Mouse (Mus musculus): ENCODE results near the gene U90926. TPM values are rescaled to one million over a fixed set of nuclear protein-coding genes. Genes with fewer than 3 reads are reported as not detected.
A peak's percentile ranks its signal among the peaks of the same experiment; 100 is the strongest.

Gene U90926
- polyA plus RNA-seq (2014; fragmentation: Nextera tagmentation; extraction: Ambion mirVana): not detected in 2 replicates

DNA sequence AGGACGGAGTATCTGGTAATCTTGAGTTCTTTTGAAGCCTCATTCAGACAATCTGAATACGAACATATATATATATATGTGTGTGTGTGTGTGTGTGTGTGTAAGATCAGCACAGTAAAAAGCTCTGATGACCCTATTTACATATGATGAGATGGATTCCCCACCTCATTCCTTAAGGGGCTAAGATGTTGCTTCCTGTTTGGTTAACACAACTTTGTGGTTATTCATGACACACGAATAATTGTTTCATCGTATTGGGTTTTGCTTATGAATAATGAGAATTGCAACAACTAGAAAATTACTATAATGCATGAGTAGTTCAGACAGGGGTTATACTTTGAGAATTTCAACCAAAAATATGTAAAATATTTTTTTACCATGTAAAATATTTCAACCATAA, at the start of gene U90926:
TSS of gene U90926 (minus strand) at position 101 of the 400 bp plus-strand sequence.
- no peak within 1 kb of the TSS for H3K9ac ChIP-seq (ENCODE audit: low read length)
- H3K27ac ChIP-seq (ENCODE audit: low read depth): no peak within 1 kb of the TSS
- 92% methylated on average over 4 of the region's 4 CpGs for WGBS
- no peaks in the 10 kb centered on the region for H3K9me3 ChIP-seq (ENCODE audit: control insufficient read depth, low read length)
- no peaks in the 10 kb centered on the region for H3K4me1 ChIP-seq (replicated peaks; ENCODE audit: control insufficient read depth, insufficient read depth, low read length)
- H3K27me3 ChIP-seq (replicated peaks; ENCODE audit: control insufficient read depth, insufficient read depth, low read length): no peaks in the 10 kb centered on the region
- H3K36me3 ChIP-seq (ENCODE audit: control insufficient read depth, insufficient read depth, low read length): no peaks in the 10 kb centered on the region
- no peak for ATAC-seq (replicated peaks; ENCODE audit: low FRiP score, low TSS enrichment, low read depth)
- no peak within 1 kb of the TSS for H3K4me3 ChIP-seq (ENCODE audit: low read depth, low read length)
- no peak for DNase-seq (ENCODE audit: low spot score)
- no peak within 1 kb of the TSS for H3K4me2 ChIP-seq (ENCODE audit: low read length)

GRCm38 (mm10) chr5:92263761-92264359, 48.7 kb upstream of the U90926 start:
- 50% methylated on average over 4 of the region's 4 CpGs for WGBS
- no peak for DNase-seq (ENCODE audit: low spot score)

DNA sequence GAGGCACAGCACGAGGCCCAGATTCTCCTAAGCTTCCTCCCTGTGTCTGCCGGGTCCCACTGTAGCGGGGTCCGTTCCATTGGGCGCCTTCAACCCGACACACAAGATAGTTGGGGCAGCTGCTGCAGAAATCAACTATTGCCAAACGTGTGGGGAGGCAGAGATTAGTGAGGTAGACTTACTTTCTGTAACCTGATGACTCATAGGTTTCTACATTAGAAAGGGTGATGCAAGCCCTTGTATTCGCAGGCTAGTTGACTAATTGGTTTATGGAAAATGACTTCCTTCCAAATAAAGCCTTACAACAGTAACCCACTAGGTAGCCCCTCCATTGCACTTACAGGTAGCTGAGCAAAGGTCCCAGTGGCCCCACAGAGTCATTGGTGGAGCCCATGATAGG, 47.4 kb upstream of the U90926 start:
- Histone ChIP-seq H3K27me3 (replicated peaks; ENCODE audit: control insufficient read depth, insufficient read depth, low read length) (no peaks in the 10 kb centered on the region), H3K36me3 (ENCODE audit: control insufficient read depth, insufficient read depth, low read length) (no peaks in the 10 kb centered on the region), H3K4me1 (replicated peaks; ENCODE audit: control insufficient read depth, insufficient read depth, low read length) (peaks cover 6% of the 10 kb centered on the region), H3K4me2 (ENCODE audit: low read length) (no peak overlapping the region), H3K4me3 (ENCODE audit: low read depth, low read length) (no peak overlapping the region), H3K27ac (ENCODE audit: low read depth) (no peak overlapping the region), H3K9ac (ENCODE audit: low read length) (no peak overlapping the region), H3K9me3 (ENCODE audit: control insufficient read depth, low read length) (no peaks in the 10 kb centered on the region)
- no peak for ATAC-seq (replicated peaks; ENCODE audit: low FRiP score, low TSS enrichment, low read depth)
- 90% methylated on average over 8 of the region's 8 CpGs for WGBS
- DNase-seq (ENCODE audit: low spot score): no peak

More at GRCm38 (mm10) chr5:92263761-92264359, 48.7 kb upstream of the U90926 start:
- ATAC-seq (replicated peaks; ENCODE audit: low FRiP score, low TSS enrichment, low read depth): peak; percentile 47; the same call in 1 of the 2 replicates
- no peaks in the 10 kb centered on the region for H3K9me3 ChIP-seq (ENCODE audit: control insufficient read depth, low read length)
- no peak overlapping the region for H3K4me2 ChIP-seq (ENCODE audit: low read length)
- peaks cover 6% of the 10 kb centered on the region for H3K4me1 ChIP-seq (replicated peaks; ENCODE audit: control insufficient read depth, insufficient read depth, low read length)
- no peak overlapping the region for H3K9ac ChIP-seq (ENCODE audit: low read length)
- H3K27me3 ChIP-seq (replicated peaks; ENCODE audit: control insufficient read depth, insufficient read depth, low read length): no peaks in the 10 kb centered on the region
- H3K4me3 ChIP-seq (ENCODE audit: low read depth, low read length): no peak overlapping the region
- no peaks in the 10 kb centered on the region for H3K36me3 ChIP-seq (ENCODE audit: control insufficient read depth, insufficient read depth, low read length)
- H3K27ac ChIP-seq (ENCODE audit: low read depth): no peak overlapping the region

GRCm38 (mm10) chr5:92256218-92256617, 41.0 kb upstream of the U90926 start, which contains the start of gene Ppef2:
Ppef2 (minus strand) TSS chr5:92256278.
- Histone ChIP-seq H3K36me3 (ENCODE audit: control insufficient read depth, insufficient read depth, low read length) (no peaks in the 10 kb centered on the region), H3K27me3 (replicated peaks; ENCODE audit: control insufficient read depth, insufficient read depth, low read length) (no peaks in the 10 kb centered on the region), H3K4me3 (ENCODE audit: low read depth, low read length) (no peak within 1 kb of the TSS), H3K9ac (ENCODE audit: low read length) (no peak within 1 kb of the TSS), H3K4me1 (replicated peaks; ENCODE audit: control insufficient read depth, insufficient read depth, low read length) (0 out of 2 replicates have a peak, but pooled peaks cover 5% of the 10 kb centered on the region), H3K9me3 (ENCODE audit: control insufficient read depth, low read length) (no peaks in the 10 kb centered on the region), H3K4me2 (ENCODE audit: low read length) (no peak within 1 kb of the TSS), H3K27ac (ENCODE audit: low read depth) (no peak within 1 kb of the TSS)
- 25% methylated on average over 6 of the region's 6 CpGs for WGBS
- no peak for ATAC-seq (replicated peaks; ENCODE audit: low FRiP score, low TSS enrichment, low read depth)
- no peak for DNase-seq (ENCODE audit: low spot score)

DNA sequence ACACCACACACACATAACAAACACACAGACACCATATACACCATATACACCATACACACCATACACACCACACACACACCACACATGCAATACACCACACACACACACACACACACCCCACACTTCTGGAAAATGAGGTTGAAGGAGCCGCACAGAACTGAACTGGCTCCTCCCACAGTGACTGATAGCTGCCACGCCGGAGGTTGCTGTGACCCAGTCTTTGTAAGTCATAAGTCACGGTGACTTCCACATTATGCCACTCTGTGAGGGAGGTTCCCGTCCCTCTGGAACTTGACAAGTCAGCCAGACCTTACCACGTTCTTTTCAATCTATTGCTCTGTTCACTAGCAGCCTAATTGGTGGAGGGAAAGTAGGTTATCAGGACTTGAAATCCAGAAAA, 39.3 kb upstream of the U90926 start:
- Histone ChIP-seq H3K4me2 (ENCODE audit: low read length) (no peak overlapping the region), H3K4me1 (replicated peaks; ENCODE audit: control insufficient read depth, insufficient read depth, low read length) (0 out of 2 replicates have a peak, but pooled peaks cover 5% of the 10 kb centered on the region), H3K36me3 (ENCODE audit: control insufficient read depth, insufficient read depth, low read length) (no peaks in the 10 kb centered on the region), H3K27me3 (replicated peaks; ENCODE audit: control insufficient read depth, insufficient read depth, low read length) (no peaks in the 10 kb centered on the region), H3K4me3 (ENCODE audit: low read depth, low read length) (no peak overlapping the region), H3K9ac (ENCODE audit: low read length) (no peak overlapping the region), H3K9me3 (ENCODE audit: control insufficient read depth, low read length) (0 out of 2 replicates have a peak, but pooled peaks cover 7% of the 10 kb centered on the region), H3K27ac (ENCODE audit: low read depth) (no peak overlapping the region)
- DNase-seq (ENCODE audit: low spot score) (no peak), ATAC-seq (replicated peaks; ENCODE audit: low FRiP score, low TSS enrichment, low read depth) (no peak)
- WGBS: 68% methylated on average over 6 of the region's 6 CpGs

- Histone ChIP-seq H3K9ac (ENCODE audit: low read length) (no peak overlapping the region), H3K4me1 (replicated peaks; ENCODE audit: control insufficient read depth, insufficient read depth, low read length) (0 out of 2 replicates have a peak, but pooled peaks cover 5% of the 10 kb centered on the region), H3K27me3 (replicated peaks; ENCODE audit: control insufficient read depth, insufficient read depth, low read length) (no peaks in the 10 kb centered on the region), H3K27ac (ENCODE audit: low read depth) (no peak overlapping the region), H3K9me3 (ENCODE audit: control insufficient read depth, low read length) (0 out of 2 replicates have a peak, but pooled peaks cover 12% of the 10 kb centered on the region), H3K36me3 (ENCODE audit: control insufficient read depth, insufficient read depth, low read length) (no peaks in the 10 kb centered on the region), H3K4me2 (ENCODE audit: low read length) (no peak overlapping the region), H3K4me3 (ENCODE audit: low read depth, low read length) (no peak overlapping the region)
- no peak for DNase-seq (ENCODE audit: low spot score)
- ATAC-seq (replicated peaks; ENCODE audit: low FRiP score, low TSS enrichment, low read depth): no peak
- WGBS: 24% methylated on average over 18 of the region's 18 CpGs
Measured at GRCm38 (mm10) chr5:92252797-92253343, 37.7 kb upstream of the U90926 start.

GRCm38 (mm10) chr5:92252031-92252430, 36.8 kb upstream of the U90926 start:
- H3K4me1 ChIP-seq (replicated peaks; ENCODE audit: control insufficient read depth, insufficient read depth, low read length): 0 out of 2 replicates have a peak, but pooled peaks cover 5% of the 10 kb centered on the region
- ATAC-seq (replicated peaks; ENCODE audit: low FRiP score, low TSS enrichment, low read depth) (no peak), DNase-seq (ENCODE audit: low spot score) (no peak)
- H3K9me3 ChIP-seq (ENCODE audit: control insufficient read depth, low read length): 0 out of 2 replicates have a peak, but pooled peaks cover 12% of the 10 kb centered on the region
- no peak overlapping the region for H3K4me2 ChIP-seq (ENCODE audit: low read length)
- no peaks in the 10 kb centered on the region for H3K27me3 ChIP-seq (replicated peaks; ENCODE audit: control insufficient read depth, insufficient read depth, low read length)
- H3K36me3 ChIP-seq (ENCODE audit: control insufficient read depth, insufficient read depth, low read length): no peaks in the 10 kb centered on the region
- no peak overlapping the region for H3K27ac ChIP-seq (ENCODE audit: low read depth)
- H3K9ac ChIP-seq (ENCODE audit: low read length): no peak overlapping the region
- no peak overlapping the region for H3K4me3 ChIP-seq (ENCODE audit: low read depth, low read length)
- WGBS: 94% methylated on average over 6 of the region's 6 CpGs

DNA sequence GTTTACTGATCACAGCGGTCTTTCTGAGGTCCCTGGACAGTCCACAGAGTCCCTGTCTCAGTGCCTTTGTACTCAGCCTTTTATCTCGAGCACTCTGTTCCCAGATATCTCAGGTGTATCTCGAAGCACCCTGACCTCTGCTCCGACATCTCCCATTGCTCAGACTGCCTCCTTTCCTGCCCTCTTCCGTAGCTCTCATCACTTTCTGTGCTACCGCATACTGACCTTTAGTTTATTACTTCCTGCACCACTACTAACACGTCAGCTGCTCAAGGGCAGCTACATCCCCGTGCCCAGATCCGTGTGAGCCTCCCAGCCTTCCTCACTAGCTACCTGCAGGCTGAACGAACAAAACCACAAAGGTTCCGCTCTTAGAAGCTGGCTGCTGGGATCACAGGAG, 33.4 kb upstream of the U90926 start:
- ATAC-seq (replicated peaks; ENCODE audit: low FRiP score, low TSS enrichment, low read depth): no peak

More for the DNA sequence above, 33.4 kb upstream of the U90926 start:
- 0 out of 2 replicates have a peak, but pooled peaks cover 12% of the 10 kb centered on the region for H3K9me3 ChIP-seq (ENCODE audit: control insufficient read depth, low read length)
- H3K27ac ChIP-seq (ENCODE audit: low read depth): no peak overlapping the region
- no peak overlapping the region for H3K4me3 ChIP-seq (ENCODE audit: low read depth, low read length)
- H3K4me1 ChIP-seq (replicated peaks; ENCODE audit: control insufficient read depth, insufficient read depth, low read length): no peaks in the 10 kb centered on the region
- no peak overlapping the region for H3K9ac ChIP-seq (ENCODE audit: low read length)
- H3K4me2 ChIP-seq (ENCODE audit: low read length): no peak overlapping the region
- no peaks in the 10 kb centered on the region for H3K27me3 ChIP-seq (replicated peaks; ENCODE audit: control insufficient read depth, insufficient read depth, low read length)
- no peak for DNase-seq (ENCODE audit: low spot score)
- 82% methylated on average over 11 of the region's 11 CpGs for WGBS
- H3K36me3 ChIP-seq (ENCODE audit: control insufficient read depth, insufficient read depth, low read length): no peaks in the 10 kb centered on the region
